Mouse (Mus musculus) liver, embryonic 13.5 days (tissue): ENCODE results near the gene 1700012B07Rik. TPM values are rescaled to one million over a fixed set of nuclear protein-coding genes. Genes with fewer than 3 reads are reported as not detected.

ENCODE experiments used
- ATAC-seq: fragments of 200-750 bp; cut with Nextera tagmentation; 2 replicates; pipeline ENCODE4 v1.8.0; 2017; ENCODE audit warnings: low read depth, mild to moderate bottlenecking, moderate number of reproducible peaks, moderate library complexity
- DNase-seq: peaks from one replicate; pipeline ENCODE4 v3.0.0; 2022
- H3K27ac ChIP-seq: fragments of 300-500 bp; sonication (generic); 2 replicates; pipeline ENCODE4 v1.5.1; 2015; ENCODE audit warnings: moderate library complexity, mild to moderate bottlenecking, inconsistent platforms
- H3K27me3 ChIP-seq: fragments of 300-500 bp; sonication (generic); 2 replicates; pipeline ENCODE4 v1.6.1; 2015; ENCODE audit warnings: mild to moderate bottlenecking, inconsistent platforms
- H3K36me3 ChIP-seq: fragments of 300-500 bp; sonication (generic); 2 replicates; pipeline ENCODE4 v1.6.1; 2015; ENCODE audit warnings: mild to moderate bottlenecking, inconsistent platforms
- H3K4me1 ChIP-seq: fragments of 300-500 bp; sonication (generic); replicated peaks from 2 replicates; pipeline ENCODE4 v1.6.1; 2015; ENCODE audit warnings: inconsistent platforms
- H3K4me2 ChIP-seq: fragments of 300-500 bp; sonication (generic); 2 replicates; pipeline ENCODE4 v1.6.1; 2015; ENCODE audit warnings: inconsistent platforms, mild to moderate bottlenecking, moderate library complexity
- H3K4me3 ChIP-seq: fragments of 300-500 bp; sonication (generic); replicated peaks from 2 replicates; pipeline ENCODE4 v1.5.1; 2015; ENCODE audit warnings: mild to moderate bottlenecking, inconsistent platforms
- H3K9ac ChIP-seq: fragments of 300-500 bp; sonication (generic); 2 replicates; pipeline ENCODE4 v1.6.1; 2015; ENCODE audit warnings: mild to moderate bottlenecking, inconsistent platforms
- H3K9me3 ChIP-seq: fragments of 300-500 bp; sonication (generic); replicated peaks from 2 replicates; pipeline ENCODE4 v1.6.1; 2016; ENCODE audit warnings: inconsistent platforms
- WGBS: fragments of 180-500 bp; shearing (Covaris S2); methylation state at CpG from one replicate; pipeline ENCODE4 v1.1.7; 2015; ENCODE audit not compliant: insufficient replicate concordance; 5-methylcytosine and 5-hydroxymethylcytosine counted together
- polyA plus RNA-seq: library from polyadenylated mRNA; unstranded; fragments of >200 nt; fragmentation: Nextera tagmentation; extraction: Ambion mirVana; gene quantifications from 2 replicates; pipeline ENCODE4 v1.2.1, GENCODE M21; 2015

The 1700012B07Rik gene
- polyA plus RNA-seq, 1 experiment from 2014 or later = not detected

DNA sequence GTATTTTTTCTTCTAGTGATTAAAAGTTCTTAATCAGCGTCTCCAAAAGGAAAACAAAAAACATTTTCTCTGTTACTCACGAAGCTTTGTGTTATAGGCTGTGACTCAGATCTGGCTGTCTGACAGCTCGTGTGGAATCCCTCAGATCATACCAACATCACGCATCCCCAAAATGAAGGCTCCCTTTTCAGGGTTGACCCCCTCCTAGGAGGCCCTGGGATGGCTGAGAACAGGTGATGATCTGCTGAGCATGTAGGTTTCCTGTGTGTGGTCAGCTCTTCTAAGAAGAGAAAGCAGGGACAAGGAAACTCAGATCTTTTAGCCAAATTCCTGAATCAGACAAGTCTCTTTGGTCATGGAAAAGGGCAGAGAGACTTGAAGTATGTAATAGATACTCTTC lies 82.6 kb downstream of the 1700012B07Rik start:
- no peak overlapping the region for H3K27ac ChIP-seq
- H3K4me3 ChIP-seq = no peak overlapping the region
- H3K4me1 ChIP-seq = no peaks in the 10 kb centered on the region
- H3K9me3 ChIP-seq = no peaks in the 10 kb centered on the region
- no peaks in the 10 kb centered on the region for H3K36me3 ChIP-seq
- no peaks in the 10 kb centered on the region for H3K27me3 ChIP-seq
- H3K9ac ChIP-seq = no peak overlapping the region
- WGBS = 63% methylated on average over 4 of the region's 4 CpGs
- H3K4me2 ChIP-seq = no peak overlapping the region
- DNase-seq (no peak), ATAC-seq (no peak)

DNA sequence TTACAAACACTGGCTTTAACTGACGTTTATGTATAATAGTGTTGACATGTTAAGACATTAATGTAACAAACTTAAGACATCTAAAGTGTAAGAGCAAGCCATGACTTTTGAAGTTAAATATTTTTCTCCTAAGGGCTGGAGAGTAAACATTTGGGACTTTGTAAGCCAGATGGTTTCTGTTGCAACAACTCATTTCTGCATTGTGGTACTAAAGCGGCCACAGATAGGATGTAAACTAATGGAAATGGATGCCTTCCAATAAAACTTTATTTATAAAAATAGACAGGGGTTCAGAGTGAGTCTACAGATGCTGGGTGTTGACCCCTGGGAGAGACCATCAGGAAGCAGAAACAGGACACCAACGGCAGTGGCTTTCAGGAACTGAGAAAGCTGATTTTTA lies 89.9 kb downstream of the 1700012B07Rik start:
- Histone ChIP-seq H3K27me3 (no peaks in the 10 kb centered on the region), H3K27ac (no peak overlapping the region), H3K9me3 (no peaks in the 10 kb centered on the region), H3K4me3 (no peak overlapping the region), H3K4me2 (no peak overlapping the region), H3K9ac (no peak overlapping the region), H3K4me1 (no peaks in the 10 kb centered on the region), H3K36me3 (no peaks in the 10 kb centered on the region)
- DNase-seq (no peak), ATAC-seq (no peak)
- 41% methylated on average over 3 of the region's 3 CpGs for WGBS

Other genes starting within 250 kb of the 1700012B07Rik start
- gene Wipi1, start 216.1 kb downstream of the 1700012B07Rik start, polyA plus RNA-seq = 28.3 and 29.1 TPM in 2 replicates
- 126 and 148 TPM in 2 replicates for gene Prkar1a, start 178.6 kb downstream of the 1700012B07Rik start, polyA plus RNA-seq
- 3.7 and 4.1 TPM in 2 replicates for gene Fam20a, start 105.8 kb downstream of the 1700012B07Rik start, polyA plus RNA-seq
- gene Abca8b, start 167.8 kb upstream of the 1700012B07Rik start, polyA plus RNA-seq = 3.2 and 4.3 TPM in 2 replicates